Mouse (Mus musculus) thymus, adult 18-20 months (tissue): ENCODE data around the gene Uck2.

Experiments
- DNase-seq, 2 experiments: peaks; one replicate each; pipeline ENCODE4 v3.0.0; 2022; ENCODE audit warnings: mixed read lengths in 2 of 2

The Uck2 gene

GRCm38 (mm10) chr1:167249881-167250280 lies 35.2 kb downstream of the Uck2 start:
- DNase-seq, result no peak

GRCm38 (mm10) chr1:167249252-167249651 lies 35.9 kb downstream of the Uck2 start:
- DNase-seq, result no peak

GRCm38 (mm10) chr1:167247886-167248285 lies 37.2 kb downstream of the Uck2 start:
- peak in 1 of 2 experiments; percentile 48 for DNase-seq

- no peak for DNase-seq
Measured at GRCm38 (mm10) chr1:167246976-167247375, 38.1 kb downstream of the Uck2 start.

GRCm38 (mm10) chr1:167246275-167246674 lies 38.8 kb downstream of the Uck2 start:
- DNase-seq, result no peak

- DNase-seq, result peak; percentile 66 to 84
Measured at GRCm38 (mm10) chr1:167245180-167245641, 39.9 kb downstream of the Uck2 start.

GRCm38 (mm10) chr1:167242191-167242681 lies 42.9 kb downstream of the Uck2 start:
- peak; percentile 69 to 77 for DNase-seq

- DNase-seq, result no peak
Measured at GRCm38 (mm10) chr1:167241487-167241886, 43.6 kb downstream of the Uck2 start.

- DNase-seq, result no peak
Measured at GRCm38 (mm10) chr1:167240361-167240760, 44.8 kb downstream of the Uck2 start.

- DNase-seq, result no peak
Measured at GRCm38 (mm10) chr1:167239916-167240315, 45.2 kb downstream of the Uck2 start.

- DNase-seq, result no peak
Measured at GRCm38 (mm10) chr1:167237798-167238197, 47.3 kb downstream of the Uck2 start.

GRCm38 (mm10) chr1:167236790-167237189 lies 48.3 kb downstream of the Uck2 start:
- no peak for DNase-seq

- DNase-seq, result no peak
Measured at GRCm38 (mm10) chr1:167234344-167234743, 50.8 kb downstream of the Uck2 start.

GRCm38 (mm10) chr1:167232918-167233317 lies 52.2 kb downstream of the Uck2 start:
- DNase-seq, result no peak

- no peak for DNase-seq
Measured at GRCm38 (mm10) chr1:167231612-167232283, 53.4 kb downstream of the Uck2 start.

GRCm38 (mm10) chr1:167230930-167231611 lies 54.0 kb downstream of the Uck2 start:
- no peak for DNase-seq

- DNase-seq, result no peak
Measured at GRCm38 (mm10) chr1:167222382-167223010, 62.6 kb downstream of the Uck2 start.

GRCm38 (mm10) chr1:167220303-167221174 lies 64.6 kb downstream of the Uck2 start:
- peak; percentile 53 to 66 for DNase-seq

- no peak for DNase-seq
Measured at GRCm38 (mm10) chr1:167215460-167215859, 69.7 kb downstream of the Uck2 start.

- DNase-seq, result no peak
Measured at GRCm38 (mm10) chr1:167212710-167213109, 72.4 kb downstream of the Uck2 start.

GRCm38 (mm10) chr1:167211979-167212614 lies 73.0 kb downstream of the Uck2 start:
- no peak for DNase-seq

GRCm38 (mm10) chr1:167208816-167209215 lies 76.3 kb downstream of the Uck2 start:
- DNase-seq, result no peak
